In genomic region chr2:10142472-10143454, GRCm38 (mm10) we compare ENCODE assay signal across 9 mouse cellular contexts. TPM values are rescaled to one million over a fixed set of nuclear protein-coding genes. Genes with fewer than 3 reads are reported as not detected.
DNase-seq lines count a peak whose midpoint lies in the region; ATAC-seq lines count a peak whose summit lies in the region.
"Had no signal": no experiment of that assay in that cellular context is flagged by ENCODE, and none has a peak within 500 bp of the region (broad histone marks: within the 10 kb centered on the region; RNA-seq: fewer than 3 reads in every experiment).

No protein-coding gene starts in this region.

- H3K4me2 ChIP-seq in embryonic facial prominence, embryonic 13.5 days, result no peak overlapping the region
- H3K4me2 ChIP-seq in heart, embryonic 16.5 days (ENCODE audit: low read depth, low read length), result no peak overlapping the region
- H3K4me2 ChIP-seq in liver, embryonic 13.5 days, result no peak overlapping the region

- peak; percentile 58; the same call in 1 of the 2 replicates for ATAC-seq in embryonic facial prominence, embryonic 13.5 days (ENCODE audit: insufficient number of reproducible peaks, insufficient read depth, low FRiP score, low TSS enrichment, low read depth)
- peak; percentile 69 for ATAC-seq in heart, embryonic 16.5 days (replicated peaks; ENCODE audit: extremely low read depth, insufficient read depth, low FRiP score)
- ATAC-seq in liver, embryonic 13.5 days (ENCODE audit: low read depth), result peak; percentile 69; the same call in 1 of the 2 replicates

- DNase-seq in CD4-positive helper T cell, adult 2 months (ENCODE audit: low read depth, low spot score), result peak; percentile 83
- peak; percentile 76 for DNase-seq in adrenal gland, postnatal 14 days
- peak; percentile 86 for DNase-seq in kidney, postnatal 14 days
- DNase-seq in liver, embryonic 13.5 days, result peak; percentile 38
- DNase-seq in natural killer cell, adult 2 months (ENCODE audit: low spot score in 2 of 2), result peak; percentile 74 to 78
- peak; percentile 73 for DNase-seq in testis, postnatal 10 days (ENCODE audit: low spot score)

- WGBS in embryonic facial prominence, embryonic 13.5 days, result 33% methylated on average over 8 of the region's 8 CpGs
- WGBS in heart, embryonic 16.5 days, result 30% methylated on average over 8 of the region's 8 CpGs
- WGBS in liver, embryonic 13.5 days (ENCODE audit: insufficient replicate concordance), result 24% methylated on average over 8 of the region's 8 CpGs

- no peak overlapping the region for H3K27ac ChIP-seq in embryonic facial prominence, embryonic 13.5 days
- H3K27ac ChIP-seq in heart, embryonic 16.5 days (ENCODE audit: low read length), result no peak overlapping the region
- H3K27ac ChIP-seq in liver, embryonic 13.5 days, result no peak overlapping the region

- H3K36me3 ChIP-seq in embryonic facial prominence, embryonic 13.5 days, result no peaks in the 10 kb centered on the region
- H3K36me3 ChIP-seq in heart, embryonic 16.5 days (ENCODE audit: control insufficient read depth, insufficient read depth), result no peaks in the 10 kb centered on the region
- no peaks in the 10 kb centered on the region for H3K36me3 ChIP-seq in liver, embryonic 13.5 days

- no peaks in the 10 kb centered on the region for H3K27me3 ChIP-seq in embryonic facial prominence, embryonic 13.5 days
- H3K27me3 ChIP-seq in heart, embryonic 16.5 days (ENCODE audit: control insufficient read depth, insufficient read depth, low read length), result no peaks in the 10 kb centered on the region
- no peaks in the 10 kb centered on the region for H3K27me3 ChIP-seq in liver, embryonic 13.5 days

- no peak overlapping the region for H3K9ac ChIP-seq in embryonic facial prominence, embryonic 13.5 days
- H3K9ac ChIP-seq in heart, embryonic 16.5 days (ENCODE audit: low read length), result no peak overlapping the region
- no peak overlapping the region for H3K9ac ChIP-seq in liver, embryonic 13.5 days

- no peak overlapping the region for H3K4me3 ChIP-seq in embryonic facial prominence, embryonic 13.5 days
- H3K4me3 ChIP-seq in heart, embryonic 16.5 days (ENCODE audit: low read length), result no peak overlapping the region
- no peak overlapping the region for H3K4me3 ChIP-seq in liver, embryonic 13.5 days (replicated peaks)
- H3K4me3 ChIP-seq: erythroblast, embryonic 14.5 days had no signal

- H3K9me3 ChIP-seq in embryonic facial prominence, embryonic 13.5 days, result no peaks in the 10 kb centered on the region
- no peaks in the 10 kb centered on the region for H3K9me3 ChIP-seq in heart, embryonic 16.5 days (replicated peaks; ENCODE audit: control insufficient read depth, low read length)
- no peaks in the 10 kb centered on the region for H3K9me3 ChIP-seq in liver, embryonic 13.5 days (replicated peaks)

- H3K4me1 ChIP-seq in embryonic facial prominence, embryonic 13.5 days, result peaks cover 4% of the 10 kb centered on the region; the same call in 1 of the 2 replicates
- no peaks in the 10 kb centered on the region for H3K4me1 ChIP-seq in heart, embryonic 16.5 days (ENCODE audit: control insufficient read depth, insufficient read depth, low read length)
- no peaks in the 10 kb centered on the region for H3K4me1 ChIP-seq in liver, embryonic 13.5 days (replicated peaks)

RNA-seq across cellular contexts. Expression of gene Itih5, which starts 10.6 kb away (rescaled TPM):
- 39.0 and 42.8 TPM in 2 replicates for total RNA-seq in adrenal gland, postnatal 14 days (2021)
- 5.0 and 6.5 TPM in 2 replicates for polyA plus RNA-seq in embryonic facial prominence, embryonic 13.5 days (2015; fragmentation: Nextera tagmentation; extraction: Ambion mirVana)
- 9.8 and 10.3 TPM in 2 replicates for polyA plus RNA-seq in heart, embryonic 16.5 days (2015; fragmentation: Nextera tagmentation; extraction: Ambion mirVana)
- polyA plus RNA-seq in liver, embryonic 13.5 days (2015; fragmentation: Nextera tagmentation; extraction: Ambion mirVana), result 3.5 and 4.4 TPM in 2 replicates
- polyA plus RNA-seq: erythroblast, embryonic 14.5 days had no signal

RNA-seq across cellular contexts. Expression of gene Itih2, which starts 11.6 kb away (rescaled TPM):
- 14.6 and 184 TPM in 2 replicates for total RNA-seq in adrenal gland, postnatal 14 days (2021)
- polyA plus RNA-seq in embryonic facial prominence, embryonic 13.5 days (2015; fragmentation: Nextera tagmentation; extraction: Ambion mirVana), result 0.08 and 3.0 TPM in 2 replicates
- polyA plus RNA-seq in heart, embryonic 16.5 days (2015; fragmentation: Nextera tagmentation; extraction: Ambion mirVana), result 0.58 and 0.62 TPM in 2 replicates
- polyA plus RNA-seq in liver, embryonic 13.5 days (2015; fragmentation: Nextera tagmentation; extraction: Ambion mirVana), result 224 and 305 TPM in 2 replicates

Comparison
In these comparisons a context has a peak if more than half of its experiments do, and no peak if none do; other contexts are left out.
1. RNA of gene Itih2, which starts 11.6 kb away (polyA plus RNA-seq): 224 to 305 TPM in liver, embryonic 13.5 days; 0.58 to 0.62 TPM in heart, embryonic 16.5 days and 0.08 to 3.0 TPM in embryonic facial prominence, embryonic 13.5 days; every median in the first group is over 10 times any median in the second.
2. Peak in every context shown above with its lines, with median percentiles within 50 percentile points of each other: DNase-seq and ATAC-seq.